Mouse (Mus musculus): Measurements from ENCODE around the gene Trim9.

Gene Trim9

DNA sequence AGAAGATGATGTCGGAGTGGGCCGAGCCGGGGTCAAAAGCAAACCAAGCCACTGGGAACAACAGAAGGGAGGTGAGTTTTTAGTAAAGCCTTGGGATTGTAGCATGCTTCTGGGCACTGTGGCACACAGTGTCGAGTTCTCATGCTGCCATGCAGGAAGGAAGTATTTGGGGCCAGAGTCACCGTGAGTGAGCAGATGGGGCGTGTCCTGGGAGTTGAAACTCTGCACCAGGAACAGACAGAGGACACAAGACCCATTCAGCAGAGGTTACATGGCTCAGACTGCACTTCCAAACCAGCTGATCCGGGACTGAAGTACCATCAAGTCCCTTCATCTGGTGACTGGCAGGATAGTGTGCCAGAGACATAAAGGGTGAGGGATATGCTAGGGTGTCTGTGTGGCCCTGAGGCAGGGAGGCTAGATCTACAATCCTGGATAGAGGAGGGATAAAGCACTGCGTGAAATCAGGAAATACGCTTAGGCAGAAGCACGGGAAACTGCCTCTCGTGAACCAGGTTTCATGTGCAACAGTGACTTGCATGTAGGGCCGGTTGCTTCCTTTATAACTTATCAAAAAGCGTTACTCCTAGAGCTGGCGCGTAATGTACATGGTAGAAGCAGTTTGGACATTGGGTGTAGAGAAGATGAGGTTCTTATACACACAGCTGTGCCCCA, 96.1 kb downstream of the Trim9 start:
- no peak for DNase-seq (ENCODE audit: low spot score in 2 of 2)

- no peak for DNase-seq (ENCODE audit: low spot score in 2 of 2)
Observed at GRCm38 (mm10) chr12:70249616-70250157, 97.7 kb downstream of the Trim9 start.

GRCm38 (mm10) chr12:70247683-70248474, 99.5 kb downstream of the Trim9 start:
- no peak for DNase-seq (ENCODE audit: low spot score in 2 of 2)

DNA sequence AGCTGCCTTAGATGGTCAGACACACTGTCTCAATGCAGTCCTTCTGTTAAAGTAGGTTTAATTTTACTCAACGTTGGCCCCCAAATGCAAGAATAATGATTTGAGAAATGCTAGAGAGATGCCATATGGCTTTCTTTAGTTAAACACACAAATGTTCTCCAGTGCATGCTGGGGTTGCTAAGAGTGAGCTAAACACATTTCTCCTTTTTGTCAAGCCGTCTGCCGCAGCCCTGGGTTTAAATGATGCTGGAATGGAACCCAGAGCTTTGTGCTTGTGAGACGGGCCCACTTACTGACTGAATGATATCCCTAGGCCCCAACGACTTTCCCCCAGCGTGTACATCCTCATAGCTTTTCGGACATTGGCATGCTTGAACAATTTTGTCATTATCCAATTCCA, 104.9 kb downstream of the Trim9 start:
- no peak for DNase-seq (ENCODE audit: low spot score in 2 of 2)

DNA sequence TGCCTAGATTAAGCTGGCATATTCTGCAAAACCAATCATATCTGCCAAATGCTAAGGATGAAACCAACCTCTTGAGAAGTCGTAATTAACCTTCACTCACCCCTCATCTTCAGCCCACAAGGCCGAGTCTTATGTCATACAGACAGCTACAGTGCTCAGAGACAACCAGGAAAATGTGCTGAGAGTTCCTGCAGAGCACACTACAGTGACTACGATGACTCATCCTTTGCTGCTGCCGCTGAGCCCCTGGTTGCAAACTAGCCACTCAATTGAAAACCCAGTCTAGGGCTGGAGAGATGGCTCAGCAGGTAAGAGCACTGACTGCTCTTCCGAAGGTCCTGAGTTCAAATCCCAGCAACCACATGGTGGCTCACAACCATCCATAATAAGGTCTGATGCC, 107.7 kb downstream of the Trim9 start:
- DNase-seq (ENCODE audit: low spot score in 2 of 2) = no peak

DNA sequence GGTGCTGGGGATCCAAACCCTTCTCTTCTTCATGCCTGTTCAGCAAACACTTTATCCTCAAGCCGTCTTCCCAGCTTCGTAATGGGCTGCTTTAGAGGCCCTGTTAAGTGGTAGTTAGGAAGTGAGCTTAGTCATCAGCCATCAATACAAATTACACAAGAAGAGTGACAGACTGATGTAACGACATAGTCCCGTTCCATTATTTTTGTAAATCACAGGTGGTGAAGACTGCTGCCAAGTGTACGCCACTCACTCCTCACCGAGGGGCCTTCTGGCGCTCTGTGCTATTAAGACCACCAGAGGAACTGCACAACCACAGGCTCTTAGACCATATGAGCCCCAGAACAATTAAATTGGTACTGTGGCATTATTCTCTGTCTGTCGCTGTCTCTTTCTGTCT, 108.8 kb downstream of the Trim9 start:
- no peak for DNase-seq (ENCODE audit: low spot score in 2 of 2)

GRCm38 (mm10) chr12:70234938-70235484, 112.4 kb downstream of the Trim9 start:
- peak; percentile 19 to 64 for DNase-seq (ENCODE audit: low spot score in 2 of 2)

DNA sequence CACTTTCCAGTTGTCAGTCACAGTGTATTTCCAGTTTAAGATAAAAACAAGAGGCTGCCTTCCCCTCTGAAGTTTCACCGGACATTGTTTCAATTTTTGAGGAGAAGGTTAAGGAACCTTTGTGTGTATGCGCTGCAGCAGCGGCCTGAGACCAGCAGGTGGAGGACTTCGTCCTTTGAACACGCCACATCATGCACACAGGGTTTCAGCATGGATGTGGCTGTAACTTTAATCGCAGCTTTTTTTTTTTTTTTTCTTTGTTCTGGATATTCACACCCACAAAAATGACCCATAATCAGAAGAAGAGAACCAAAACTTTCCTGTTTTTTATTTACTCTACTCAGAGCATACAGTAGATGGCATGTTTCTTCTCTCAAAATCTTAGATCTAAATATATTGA, 113.0 kb downstream of the Trim9 start:
- peak in 1 of 2 experiments; percentile 37 for DNase-seq (ENCODE audit: low spot score in 2 of 2)

DNA sequence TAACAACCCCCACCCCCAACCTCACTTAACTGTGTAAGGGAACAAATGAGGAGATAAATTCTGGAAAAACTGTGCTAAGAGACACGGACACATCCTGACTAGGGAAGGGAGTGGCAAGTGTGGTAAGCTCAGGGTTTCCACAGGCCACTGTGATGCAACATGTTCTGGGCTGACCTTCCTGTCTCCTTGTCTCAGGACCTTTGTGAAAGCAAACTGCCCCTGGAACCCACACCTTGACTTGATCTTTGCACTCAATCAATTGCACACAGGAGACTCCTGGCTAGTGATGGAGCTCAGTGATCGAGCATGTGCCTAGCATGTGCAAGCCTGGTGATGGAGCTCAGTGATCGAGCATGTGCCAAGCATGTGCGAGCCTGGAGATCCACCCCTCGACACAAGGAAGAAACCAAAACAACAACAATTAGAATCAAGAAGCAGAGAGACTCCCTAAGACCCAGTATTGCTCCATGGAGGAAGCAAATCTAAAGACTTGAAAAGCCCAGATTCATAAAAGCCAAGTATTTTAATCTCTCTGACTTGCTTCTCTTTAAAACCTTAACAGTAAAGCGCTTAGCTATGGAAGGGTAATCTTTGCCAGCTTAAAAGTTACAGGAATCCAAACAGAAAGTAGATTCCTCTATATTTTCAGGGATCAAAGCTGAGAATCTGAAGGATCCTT, 113.6 kb downstream of the Trim9 start:
- no peak for DNase-seq (ENCODE audit: low spot score in 2 of 2)

DNA sequence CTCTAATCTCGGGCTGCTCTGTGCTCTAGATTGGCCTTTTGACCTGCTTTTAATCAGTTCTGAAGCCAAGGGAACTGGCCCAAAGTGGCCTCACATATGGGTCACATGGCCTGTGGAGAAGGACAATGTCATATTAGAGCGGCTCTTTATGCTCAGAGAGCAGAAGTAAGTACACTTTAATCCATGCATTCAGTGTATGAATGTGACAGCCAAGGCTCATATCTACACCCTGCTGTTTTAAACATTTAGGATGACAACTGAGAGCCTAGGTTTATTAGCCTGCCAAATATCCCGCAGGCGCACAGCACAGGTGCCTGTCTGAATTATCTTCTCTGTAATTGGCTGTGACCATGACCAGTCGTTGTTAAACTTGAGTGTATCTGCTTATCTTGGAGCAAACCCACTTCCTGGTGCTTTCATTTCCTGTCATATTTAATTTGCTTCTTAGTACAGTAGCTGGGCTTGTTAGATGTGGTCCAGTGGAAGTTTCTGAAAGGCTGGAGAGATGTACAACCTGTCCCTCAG, 115.3 kb downstream of the Trim9 start:
- no peak for DNase-seq (ENCODE audit: low spot score in 2 of 2)

DNA sequence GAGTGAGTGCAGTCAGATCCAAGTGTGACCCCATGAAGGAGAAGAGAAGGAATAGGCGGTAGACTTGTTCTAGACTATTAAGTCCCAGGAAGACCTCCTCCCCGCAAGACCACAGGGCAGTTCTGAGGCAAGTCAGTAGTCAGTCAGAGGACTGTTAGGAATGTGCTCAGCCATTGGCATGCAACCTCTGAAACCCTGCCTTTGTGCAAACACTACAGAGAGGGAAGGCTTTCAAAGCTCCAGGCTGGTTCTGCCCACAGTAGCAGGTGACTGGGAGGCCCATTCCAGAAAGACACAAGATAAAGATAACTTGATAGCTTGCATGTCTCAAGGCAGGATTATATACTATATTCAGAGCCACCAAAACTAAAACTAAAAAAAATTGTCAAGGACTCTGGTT, 116.1 kb downstream of the Trim9 start, which contains the start of gene Pygl:
Pygl (minus strand) TSS at position 195 of the 400 bp plus-strand sequence.
- DNase-seq (ENCODE audit: low spot score in 2 of 2) = no peak

- DNase-seq (ENCODE audit: low spot score in 2 of 2) = no peak
Observed at GRCm38 (mm10) chr12:70228155-70228554, 119.3 kb downstream of the Trim9 start.

- peak; percentile 82 to 84 for DNase-seq (ENCODE audit: low spot score in 2 of 2)
Observed at GRCm38 (mm10) chr12:70227121-70227932, 120.1 kb downstream of the Trim9 start.

- DNase-seq (ENCODE audit: low spot score in 2 of 2) = no peak
Observed at GRCm38 (mm10) chr12:70226655-70227054, 120.8 kb downstream of the Trim9 start.

- no peak for DNase-seq (ENCODE audit: low spot score in 2 of 2)
Observed at GRCm38 (mm10) chr12:70223331-70223730, 124.1 kb downstream of the Trim9 start.

GRCm38 (mm10) chr12:70221425-70221824, 126.0 kb downstream of the Trim9 start:
- no peak for DNase-seq (ENCODE audit: low spot score in 2 of 2)

- DNase-seq (ENCODE audit: low spot score in 2 of 2) = no peak
Observed at GRCm38 (mm10) chr12:70218795-70219540, 128.4 kb downstream of the Trim9 start.

DNA sequence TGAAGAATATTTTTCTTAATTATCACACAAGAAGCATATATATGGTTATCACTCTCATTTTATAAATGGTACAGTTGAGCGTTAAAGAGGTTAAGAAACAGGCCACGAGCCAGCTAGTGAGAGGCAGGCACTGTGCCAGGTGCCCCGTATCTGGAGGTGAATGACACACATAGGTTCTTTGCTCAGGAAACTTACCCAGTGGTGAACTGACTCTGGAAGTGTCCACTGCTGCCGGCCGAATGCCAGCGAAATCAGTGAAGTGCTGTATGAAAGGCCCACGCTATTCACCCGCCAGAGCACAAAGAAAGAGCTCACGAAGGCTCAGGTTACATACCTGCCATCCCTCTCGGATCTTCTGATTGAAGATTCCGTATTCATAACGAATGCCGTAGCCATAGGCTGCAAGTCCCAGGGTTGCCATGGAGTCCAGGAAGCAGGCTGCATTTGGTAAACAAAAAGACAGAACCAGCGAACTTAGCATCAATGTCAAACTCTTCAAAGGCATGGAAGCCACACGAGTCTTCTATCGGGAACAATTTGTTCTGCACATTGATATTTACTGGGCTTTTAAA, 131.1 kb downstream of the Trim9 start:
- DNase-seq (ENCODE audit: low spot score in 2 of 2) = no peak

- DNase-seq (ENCODE audit: low spot score in 2 of 2) = no peak
Observed at GRCm38 (mm10) chr12:70214281-70214680, 133.1 kb downstream of the Trim9 start.

GRCm38 (mm10) chr12:70213601-70214000, 133.8 kb downstream of the Trim9 start:
- no peak for DNase-seq (ENCODE audit: low spot score in 2 of 2)

Measured in heart, adult 9 months (tissue).